Mouse (Mus musculus) heart, adult 18-20 months (tissue): ENCODE measurements at regions not wholly inside any gene's neighbourhood (a gene's known extent, or its start where the extent isn't known, plus 50 kb on each side); places are given as distances from the start of the nearest gene placed in this dataset.

Source experiments
- DNase-seq, 2 experiments: peaks; one replicate each; pipeline ENCODE4 v3.0.0; 2021 to 2022; ENCODE audit warnings: mixed read lengths in 1 of 2

GRCm38 (mm10) chr15:52095629-52096190, 1789.0 kb upstream of the Gm7489 start:
- DNase-seq, result no peak

GRCm38 (mm10) chr15:52108761-52109160, 1775.9 kb upstream of the Gm7489 start:
- no peak for DNase-seq

- no peak for DNase-seq
These were observed 1770.2 kb upstream of the Gm7489 start for GRCm38 (mm10) chr15:52114368-52115036.

- no peak for DNase-seq
These were observed 1748.0 kb upstream of the Gm7489 start for GRCm38 (mm10) chr15:52136693-52137092.

- DNase-seq, result peak in 1 of 2 experiments; percentile 5
These were observed 1731.3 kb upstream of the Gm7489 start for GRCm38 (mm10) chr15:52153421-52153820.

GRCm38 (mm10) chr15:52155784-52156183, 1728.9 kb upstream of the Gm7489 start:
- DNase-seq, result no peak

- DNase-seq, result no peak
These were observed 1727.9 kb upstream of the Gm7489 start for GRCm38 (mm10) chr15:52156779-52157178.

GRCm38 (mm10) chr15:52160181-52161088, 1724.3 kb upstream of the Gm7489 start:
- peak; percentile 37 to 75 for DNase-seq

- DNase-seq, result no peak
These were observed 1723.6 kb upstream of the Gm7489 start for GRCm38 (mm10) chr15:52161089-52161442.

GRCm38 (mm10) chr15:52161568-52162316, 1723.0 kb upstream of the Gm7489 start:
- no peak for DNase-seq

GRCm38 (mm10) chr15:52166144-52166543, 1718.6 kb upstream of the Gm7489 start:
- DNase-seq, result no peak

- DNase-seq, result no peak
These were observed 1717.9 kb upstream of the Gm7489 start for GRCm38 (mm10) chr15:52166595-52167443.

GRCm38 (mm10) chr15:52167811-52168210, 1716.9 kb upstream of the Gm7489 start:
- DNase-seq, result no peak

GRCm38 (mm10) chr15:52176951-52177350, 1707.8 kb upstream of the Gm7489 start:
- no peak for DNase-seq

- DNase-seq, result no peak
These were observed 1706.0 kb upstream of the Gm7489 start for GRCm38 (mm10) chr15:52178668-52179067.

- no peak for DNase-seq
These were observed 1705.3 kb upstream of the Gm7489 start for GRCm38 (mm10) chr15:52179379-52179778.

GRCm38 (mm10) chr15:52191176-52191575, 1693.5 kb upstream of the Gm7489 start:
- no peak for DNase-seq

GRCm38 (mm10) chr15:52207271-52207670, 1677.4 kb upstream of the Gm7489 start:
- DNase-seq, result no peak

- DNase-seq, result no peak
These were observed 1652.3 kb upstream of the Gm7489 start for GRCm38 (mm10) chr15:52232442-52232841.

GRCm38 (mm10) chr15:52236220-52236619, 1648.5 kb upstream of the Gm7489 start:
- no peak for DNase-seq

- DNase-seq, result no peak
These were observed 1641.8 kb upstream of the Gm7489 start for GRCm38 (mm10) chr15:52242890-52243289.
